Mouse (Mus musculus) 3T3-L1 (cell line): ENCODE results near the gene Man1c1.

Source experiments
- DNase-seq: peaks from one replicate; pipeline ENCODE4 v3.0.0-alpha.2; 2015; ENCODE audit warnings: low read depth, low spot score

Man1c1 gene

DNA sequence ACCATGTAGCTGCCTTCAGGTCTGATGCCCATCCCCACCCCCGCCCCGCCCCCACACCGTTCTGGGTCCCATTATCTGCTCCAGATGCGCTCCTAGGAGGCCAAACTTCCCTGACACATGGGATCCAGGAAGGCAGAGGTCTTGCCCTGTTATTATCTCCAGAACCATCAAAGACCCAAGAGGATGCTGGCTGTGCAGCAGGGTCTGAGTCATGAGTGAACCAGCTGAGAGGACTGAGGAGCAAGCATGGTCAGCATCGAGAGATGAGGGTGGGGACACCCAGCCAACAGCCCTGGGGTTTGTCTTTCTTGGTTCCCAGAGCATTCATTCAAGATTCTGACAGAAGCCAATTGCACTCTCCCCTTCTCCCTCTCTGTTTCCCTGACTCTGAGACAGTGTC is 100.5 kb downstream of the Man1c1 start:
- peak; percentile 73 for DNase-seq

DNA sequence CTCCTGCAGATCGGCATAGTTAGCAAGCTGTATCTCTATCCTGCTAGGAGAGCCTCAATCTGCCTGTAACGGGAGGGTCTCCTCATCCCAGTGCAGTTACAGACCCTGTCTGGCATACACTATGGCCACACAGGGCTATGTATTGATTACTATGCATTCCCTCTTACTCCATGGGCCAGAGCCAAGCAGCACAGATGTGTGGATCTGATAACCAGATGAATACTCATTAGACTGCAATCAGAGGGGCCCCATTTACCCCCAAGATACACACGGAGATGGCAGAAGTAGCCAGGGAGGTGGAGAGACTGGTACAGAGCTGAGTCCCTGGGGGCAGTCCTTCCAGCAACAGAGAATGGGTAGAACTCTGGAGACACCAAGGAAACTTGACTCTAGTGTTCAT is 101.5 kb downstream of the Man1c1 start:
- no peak for DNase-seq

DNA sequence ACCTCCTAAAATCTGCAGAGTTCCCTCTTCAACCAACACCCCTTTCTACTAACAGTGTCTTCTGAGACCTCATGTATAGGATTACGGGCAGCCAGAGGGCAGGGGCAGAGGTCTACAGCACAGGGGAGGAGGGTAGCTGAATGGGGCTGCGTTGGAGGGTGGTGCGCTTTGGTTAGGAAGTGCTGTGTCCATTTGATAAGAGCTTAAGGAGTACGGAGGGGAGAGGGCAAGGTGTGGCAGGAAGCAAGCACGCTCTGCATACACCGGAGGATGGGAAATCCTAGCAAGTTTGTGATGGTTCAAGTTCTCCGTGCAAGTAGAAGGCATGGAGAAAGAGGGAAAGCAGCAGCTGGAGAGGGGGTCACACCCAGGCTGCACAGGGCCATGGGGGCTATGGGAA is 102.1 kb downstream of the Man1c1 start:
- DNase-seq, result no peak

DNA sequence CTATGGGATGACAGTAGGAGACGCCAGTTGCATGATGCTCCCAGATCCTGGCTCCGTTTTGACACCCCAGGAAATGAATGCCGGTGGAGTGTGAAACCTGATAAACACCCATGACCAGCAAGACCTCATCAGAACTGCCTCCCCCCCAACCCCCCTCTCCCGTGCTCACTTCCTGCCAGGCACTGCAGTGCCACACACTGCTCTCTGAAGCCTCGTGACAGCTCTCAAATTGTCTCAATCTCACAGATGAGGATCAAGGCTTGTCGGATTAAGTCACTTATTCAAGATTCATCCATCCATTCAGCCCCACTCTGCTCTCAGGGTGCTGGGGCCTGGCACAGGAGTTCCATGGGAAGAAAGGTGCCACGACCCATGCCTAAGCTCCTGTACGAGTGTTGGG is 102.7 kb downstream of the Man1c1 start:
- DNase-seq, result no peak

DNA sequence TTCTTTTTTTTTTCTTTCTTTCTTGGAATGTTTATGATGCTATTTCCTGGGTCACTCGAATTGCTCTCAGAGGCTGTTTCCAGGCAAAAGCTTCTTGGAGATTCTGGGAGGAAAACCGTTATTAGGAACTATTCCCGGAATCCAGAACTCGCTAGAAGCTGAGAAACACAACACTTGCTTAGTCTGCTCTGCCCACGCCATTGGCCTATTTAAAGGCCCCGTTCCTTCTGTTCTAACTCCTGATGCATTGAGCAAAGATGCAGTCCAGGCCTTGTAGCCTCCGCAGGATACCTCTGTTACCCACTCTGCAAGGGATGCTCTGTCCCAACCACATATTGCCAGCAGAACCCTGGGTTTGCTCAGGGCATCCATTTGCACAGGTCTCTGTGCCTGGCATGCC is 103.3 kb downstream of the Man1c1 start:
- DNase-seq, result no peak

DNA sequence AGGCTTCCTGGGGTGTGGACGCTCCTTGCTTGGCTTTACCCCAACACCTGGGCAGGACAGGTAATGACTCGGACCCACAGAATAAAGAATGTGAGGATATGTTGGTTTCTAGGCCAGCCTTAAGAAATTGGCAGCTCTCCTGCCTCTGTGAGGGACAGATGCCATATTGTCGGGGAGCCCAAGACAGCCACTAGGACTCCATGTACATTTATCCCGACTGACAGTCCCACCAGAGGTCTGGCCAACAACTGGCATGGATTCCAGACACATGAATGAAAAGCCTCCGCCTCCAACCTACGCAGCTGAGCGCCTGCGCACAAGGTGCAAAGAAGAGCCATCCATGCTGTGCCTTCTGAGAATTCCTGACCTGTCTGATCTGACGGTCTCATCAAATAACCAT is 104.0 kb downstream of the Man1c1 start:
- DNase-seq, result no peak

DNA sequence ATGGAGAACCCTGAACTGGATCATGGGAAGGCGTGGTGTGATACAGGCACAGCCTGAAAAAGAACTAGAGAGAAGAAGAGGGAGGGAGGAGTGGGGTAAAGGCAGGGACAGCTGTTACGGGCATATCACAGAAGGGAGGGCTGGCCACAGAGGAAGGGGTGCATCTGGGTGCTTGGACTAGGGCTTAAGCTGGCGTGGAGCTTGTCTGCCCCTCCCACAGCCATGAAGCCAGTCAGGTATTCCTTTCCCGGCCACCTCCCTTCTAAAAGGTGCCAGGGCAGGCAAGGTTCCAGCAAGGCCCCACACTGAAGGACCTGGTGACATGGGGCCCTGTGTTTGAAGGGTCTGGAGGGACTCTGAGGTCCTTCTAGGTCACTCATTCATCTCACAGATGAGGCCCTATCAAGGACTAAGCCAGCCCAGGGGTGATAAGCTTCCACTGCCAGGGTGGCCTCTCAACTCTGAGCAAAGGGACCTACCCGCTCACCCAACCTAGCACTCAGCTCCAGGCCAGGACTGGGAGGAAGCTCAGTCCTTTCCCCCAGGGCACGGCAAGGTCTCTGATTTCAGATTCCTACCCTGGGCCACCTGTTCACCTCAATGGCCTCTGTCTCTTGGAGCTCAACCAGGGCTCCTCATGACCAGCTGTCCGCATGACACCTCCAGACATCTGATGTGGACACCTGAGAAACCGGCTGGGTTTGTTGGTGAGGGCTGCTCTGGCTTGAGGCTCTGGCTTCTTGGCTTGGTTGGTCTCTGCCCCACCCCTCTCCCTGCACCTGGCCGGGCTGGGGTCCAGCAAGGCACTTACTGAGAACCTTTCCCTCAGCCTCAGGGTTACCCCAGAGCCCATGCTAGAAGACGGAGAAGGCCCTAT is 107.0 kb downstream of the Man1c1 start:
- no peak for DNase-seq

DNA sequence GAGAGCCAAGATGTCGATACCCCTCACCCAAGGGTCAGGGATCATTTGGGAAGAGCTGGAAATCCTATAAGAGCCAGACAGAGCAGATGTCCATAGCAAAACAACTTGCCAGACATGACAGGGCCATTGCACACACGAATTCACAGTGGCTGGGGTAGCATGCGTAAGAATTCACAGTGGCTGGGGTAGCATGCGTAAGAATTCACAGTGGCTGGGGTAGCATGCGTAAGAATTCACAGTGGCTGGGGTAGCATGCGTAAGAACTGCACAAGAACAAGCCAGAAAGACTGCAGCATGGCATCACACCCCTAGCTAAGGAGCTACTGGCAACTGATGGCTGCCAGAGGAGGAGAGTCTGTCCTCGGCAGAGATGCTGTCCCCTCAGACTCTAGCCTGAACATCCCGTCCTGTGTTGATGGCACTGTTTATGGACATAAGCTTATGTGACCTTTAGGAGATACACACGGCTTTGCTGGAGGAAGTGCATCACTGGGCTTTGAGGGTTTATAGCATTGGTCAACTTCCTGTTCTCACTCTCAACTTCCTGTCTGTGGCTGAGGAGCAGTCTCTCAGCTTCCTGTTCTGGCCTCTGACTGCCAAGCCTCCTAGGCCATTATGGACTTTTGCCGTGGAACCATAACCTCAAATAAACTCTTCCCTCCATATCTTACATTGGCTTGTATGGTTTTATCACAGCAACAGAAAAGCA is 109.2 kb downstream of the Man1c1 start:
- DNase-seq, result no peak

DNA sequence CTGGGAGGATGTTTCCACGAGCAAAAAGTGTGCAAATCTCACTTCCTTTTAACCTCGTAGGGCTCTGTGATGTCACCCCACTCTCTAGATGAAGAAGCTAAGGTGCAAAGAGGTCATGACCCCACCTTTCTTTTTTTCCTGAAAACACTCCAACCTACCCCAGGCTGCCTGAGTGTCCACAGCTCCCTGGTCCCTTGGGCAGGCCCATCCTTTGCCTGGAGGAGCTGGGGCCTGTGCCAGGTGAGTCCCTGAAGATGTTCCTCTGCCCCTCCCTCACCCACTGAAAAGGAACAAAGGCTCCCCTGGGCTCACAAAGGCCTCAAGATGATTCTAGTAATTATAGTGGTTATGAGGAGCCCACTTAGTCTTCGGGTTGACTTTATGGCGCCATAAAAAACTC is 111.6 kb downstream of the Man1c1 start:
- DNase-seq, result no peak

DNA sequence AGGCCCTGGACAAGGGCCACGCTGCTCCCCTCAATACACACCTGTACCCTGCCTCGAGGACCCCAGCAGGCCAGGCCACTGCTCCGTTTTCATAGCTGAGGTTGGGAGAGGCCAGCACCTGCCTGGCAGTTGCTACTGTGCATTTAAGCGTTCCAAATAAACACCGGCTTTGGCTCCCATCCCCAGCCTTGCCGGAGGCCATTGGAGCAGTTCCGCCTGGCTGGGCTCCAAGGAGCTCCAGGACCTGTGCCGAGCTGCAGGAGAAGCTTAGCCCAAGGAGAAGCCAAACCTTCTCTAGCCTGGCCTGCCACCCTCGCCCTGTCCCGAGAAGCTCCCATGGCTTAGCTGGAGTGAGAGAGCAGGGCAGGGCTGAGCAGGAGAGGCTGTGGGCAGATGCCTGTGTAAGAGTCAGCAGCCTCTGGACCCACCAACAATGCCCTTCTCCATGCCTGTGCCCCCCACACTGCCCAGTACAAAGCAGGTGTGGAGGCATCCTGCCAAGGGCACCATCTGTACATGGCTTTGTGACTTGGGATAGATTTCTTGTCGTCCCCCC is 112.5 kb downstream of the Man1c1 start:
- no peak for DNase-seq

DNA sequence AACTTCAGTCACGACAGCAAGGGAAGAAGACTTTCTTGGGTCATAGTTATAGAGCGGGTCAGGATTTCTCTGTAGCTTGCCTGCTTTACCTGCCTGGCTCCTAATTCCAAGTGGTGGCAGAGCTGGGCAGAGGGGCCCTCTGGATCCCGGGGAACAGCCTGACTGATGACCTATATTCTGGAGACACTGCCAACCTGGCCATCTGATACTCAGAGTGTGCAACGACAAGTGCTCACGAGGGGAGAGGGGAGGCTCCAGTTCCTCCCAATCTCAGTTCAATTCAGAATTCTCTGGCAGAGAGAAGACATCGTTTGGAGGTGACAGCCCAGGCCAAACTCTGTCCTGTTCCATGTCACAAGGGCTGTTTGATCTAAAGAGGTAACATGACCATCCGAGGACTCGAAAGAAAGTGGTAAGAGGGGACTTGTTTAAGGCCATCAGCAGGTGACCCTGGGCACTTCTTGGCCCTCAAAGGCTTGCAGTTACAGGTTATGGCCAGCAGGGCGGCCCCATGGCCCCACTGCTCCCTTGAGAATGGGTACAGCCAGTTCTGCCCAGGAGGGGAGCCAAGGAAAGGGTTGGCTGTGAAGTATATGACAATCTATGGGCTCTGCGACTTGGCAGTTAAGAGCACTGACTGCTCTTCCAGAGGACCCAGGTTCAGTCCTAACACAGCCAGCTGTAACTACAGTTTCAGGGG is 113.7 kb downstream of the Man1c1 start:
- no peak for DNase-seq

DNA sequence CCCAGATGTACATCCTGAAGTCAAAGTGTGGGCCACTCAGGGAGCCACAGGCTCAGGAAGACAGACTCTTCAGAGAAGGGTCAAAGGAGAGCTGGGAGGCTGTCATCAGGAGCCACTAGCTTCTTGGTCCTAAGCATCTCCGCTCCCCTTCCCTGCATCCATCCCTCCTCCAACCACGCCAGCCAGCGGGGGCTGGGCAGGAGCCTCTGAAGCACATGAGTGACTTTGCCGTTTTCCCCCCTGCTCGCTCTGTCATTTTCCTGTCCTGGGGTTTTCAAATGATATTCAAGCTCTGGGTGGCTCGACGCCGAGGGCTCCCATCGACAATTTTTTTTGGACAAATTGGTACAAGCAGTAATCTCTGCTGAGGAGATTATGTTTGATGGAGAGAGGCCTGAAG is 114.3 kb downstream of the Man1c1 start:
- no peak for DNase-seq

DNA sequence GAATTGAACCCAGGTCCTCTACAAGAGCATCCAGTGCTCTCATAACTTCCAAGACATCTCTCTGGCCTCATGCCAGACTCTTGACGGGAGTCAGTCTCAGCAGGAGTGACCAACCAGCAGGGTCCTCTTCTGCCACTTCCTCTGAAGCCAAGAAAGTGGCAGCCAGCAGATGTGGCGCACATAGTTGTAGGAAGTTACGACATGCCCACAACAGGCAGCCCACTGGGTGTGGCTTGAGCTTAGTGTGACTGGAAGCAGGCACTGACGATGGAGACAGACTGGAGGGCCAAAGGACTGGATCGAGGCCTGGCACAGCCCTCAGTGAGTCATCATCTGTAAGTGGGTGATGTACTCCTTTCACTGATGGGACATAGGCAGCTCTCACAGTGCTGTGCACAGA is 115.1 kb downstream of the Man1c1 start:
- DNase-seq, result peak; percentile 89

DNA sequence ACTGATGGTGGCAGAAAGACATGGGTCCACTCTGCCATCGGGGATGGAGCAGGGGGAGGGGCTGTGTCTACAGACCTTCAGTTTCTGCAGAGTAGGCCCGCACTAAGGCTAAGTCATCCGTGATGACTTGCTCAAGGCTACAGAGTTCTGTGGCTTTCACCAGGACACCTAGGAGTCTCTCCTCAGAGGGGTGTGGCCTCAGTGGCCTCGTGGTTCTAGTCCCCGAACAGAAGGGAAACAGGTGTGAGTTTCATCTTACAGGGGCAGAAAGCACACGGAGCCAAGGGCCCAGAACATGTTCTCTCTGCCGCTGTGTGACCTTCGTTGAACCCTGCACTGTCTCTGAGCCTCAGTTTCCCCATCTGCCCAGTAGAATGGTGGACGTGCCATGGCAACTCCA is 115.8 kb downstream of the Man1c1 start:
- no peak for DNase-seq

DNA sequence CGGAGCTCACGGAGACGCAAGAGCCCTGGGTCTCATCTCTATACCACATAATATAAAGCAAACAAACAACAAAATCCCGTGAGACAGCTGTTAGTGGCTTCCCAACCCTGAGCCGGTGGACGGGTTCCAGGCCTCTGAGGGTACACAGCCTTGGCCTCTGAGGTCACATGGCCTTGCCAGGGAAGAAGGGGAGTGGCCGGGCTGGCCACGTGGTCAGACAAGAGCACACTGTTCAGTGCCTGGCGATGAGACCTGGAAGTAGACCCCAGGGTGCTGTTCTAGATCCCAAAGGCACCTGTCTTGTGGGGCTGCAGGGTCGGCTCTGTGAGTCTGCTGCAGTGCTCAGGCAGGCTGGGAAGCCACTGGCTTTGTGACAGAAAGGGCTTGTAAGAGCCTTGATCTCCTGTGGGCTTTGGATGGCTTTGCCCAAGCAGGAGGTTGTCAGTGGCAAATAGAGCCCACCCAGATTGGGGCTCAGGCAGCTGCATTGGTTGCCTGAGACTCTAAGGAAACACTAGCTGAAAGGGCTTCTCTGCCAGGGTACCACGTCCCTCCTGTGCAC is 116.4 kb downstream of the Man1c1 start:
- DNase-seq, result no peak

DNA sequence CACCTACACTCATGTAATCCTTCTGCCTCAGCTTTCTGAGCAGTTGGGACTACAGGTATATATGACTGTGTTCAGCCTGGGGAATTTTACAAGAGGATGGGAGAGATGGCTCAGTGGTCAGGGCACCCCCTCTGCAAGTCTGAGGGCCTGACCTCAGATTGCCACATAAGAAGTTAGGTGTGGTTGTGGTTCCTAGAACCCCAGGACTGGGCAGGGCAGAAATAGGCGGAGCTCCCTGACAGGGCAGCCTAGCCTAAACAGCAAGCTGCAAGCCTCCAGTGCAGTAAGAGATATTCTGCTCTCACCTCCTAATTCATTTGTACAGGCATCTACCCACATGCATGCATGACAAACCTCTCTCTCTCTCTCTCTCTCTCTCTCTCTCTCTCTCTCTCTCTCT is 117.5 kb downstream of the Man1c1 start:
- DNase-seq, result no peak

DNA sequence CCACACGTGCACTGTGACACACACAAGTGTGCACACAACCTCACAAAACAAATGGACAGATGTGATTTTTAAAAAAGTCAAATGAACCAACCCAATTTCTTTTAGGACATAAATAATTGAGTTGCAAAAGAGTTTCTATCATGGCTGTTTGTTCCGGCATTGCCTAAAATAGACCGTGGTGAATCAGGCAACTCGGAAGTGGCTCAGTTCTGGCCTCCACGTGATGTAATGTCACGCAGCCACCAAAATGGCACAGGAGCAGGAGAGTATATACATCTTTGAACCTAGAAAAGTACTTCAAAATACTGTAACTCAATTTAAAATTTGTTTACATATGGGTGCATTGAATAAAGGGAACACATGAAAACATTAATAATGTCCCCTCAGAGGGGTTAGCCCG is 118.0 kb downstream of the Man1c1 start:
- DNase-seq, result no peak

DNA sequence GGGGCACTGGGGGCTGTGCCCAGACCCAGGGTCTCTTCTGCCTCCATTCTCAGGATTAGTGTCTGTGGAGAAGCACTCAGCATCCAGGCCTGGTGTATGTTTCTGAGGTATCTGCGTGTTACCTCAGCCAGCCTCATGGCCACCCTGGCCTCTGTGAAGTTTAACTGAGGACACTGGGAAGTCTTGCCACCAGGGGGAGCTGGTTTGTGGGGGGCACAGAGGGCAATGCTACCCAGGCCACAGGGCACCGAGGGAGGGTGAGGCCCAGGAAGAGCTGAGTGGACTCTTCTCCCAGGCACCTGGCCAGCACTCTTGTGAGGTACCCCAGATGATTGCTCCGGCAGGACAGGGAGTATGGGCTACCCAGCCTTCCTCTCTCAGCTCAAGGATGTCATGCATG is 120.6 kb downstream of the Man1c1 start:
- no peak for DNase-seq

DNA sequence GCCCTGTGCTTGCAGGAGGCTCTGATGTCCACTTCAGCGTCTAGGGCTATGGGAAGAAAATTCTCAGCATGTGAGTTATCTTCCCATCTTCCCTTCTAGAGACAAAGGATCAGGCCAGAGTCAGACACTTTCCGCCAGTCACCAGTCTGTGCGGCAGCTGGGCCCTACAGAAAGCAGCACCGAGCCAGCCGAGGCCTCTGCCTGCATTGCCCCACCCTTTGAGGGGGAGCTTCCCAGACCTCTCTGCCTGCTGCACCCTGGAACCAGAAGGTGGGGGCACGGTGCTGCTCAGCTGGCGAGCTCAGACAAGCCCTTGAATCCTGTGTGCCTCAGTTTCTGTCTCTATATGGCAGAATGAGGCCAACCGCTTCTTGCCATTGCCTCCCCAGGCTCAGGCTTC is 122.7 kb downstream of the Man1c1 start:
- no peak for DNase-seq

DNA sequence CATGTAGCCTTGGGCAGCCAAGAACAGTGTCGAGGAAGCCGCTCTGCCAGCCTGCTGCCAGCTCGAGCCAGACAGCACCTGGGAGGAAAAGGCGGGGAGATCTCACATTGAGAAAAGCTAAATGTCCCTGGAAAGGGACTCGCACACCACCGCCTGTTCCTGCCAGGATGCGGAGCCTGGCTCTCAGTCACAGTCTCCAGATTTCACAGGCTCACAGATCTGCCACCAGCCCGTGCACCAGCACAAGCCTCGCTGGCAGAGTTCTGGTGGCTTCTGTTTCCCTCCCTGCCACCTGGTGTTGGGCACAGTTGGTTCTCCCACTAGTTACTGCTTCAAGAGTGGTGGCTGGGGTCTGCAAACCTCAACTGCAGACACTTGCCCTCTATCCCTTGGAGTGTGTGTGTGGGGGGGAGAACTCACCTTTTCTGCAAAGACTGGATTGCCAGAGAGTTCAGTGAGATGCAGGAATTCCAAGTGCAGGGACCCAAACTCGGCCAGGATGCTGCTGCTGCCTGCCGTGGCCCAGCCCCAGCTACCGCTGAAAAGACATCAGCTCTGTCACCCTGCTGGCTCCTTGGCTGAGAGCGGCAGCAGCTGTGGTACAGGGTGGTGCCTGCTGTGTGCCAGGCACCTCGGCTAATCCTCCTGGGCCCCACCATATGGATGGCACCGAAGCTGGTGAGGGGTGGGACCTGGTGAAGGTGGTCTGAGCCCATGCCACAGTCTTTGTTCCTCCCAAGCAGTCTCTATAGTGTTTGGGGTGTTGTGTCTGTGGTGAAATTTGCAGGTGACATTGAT is 123.5 kb downstream of the Man1c1 start:
- DNase-seq, result no peak

DNA sequence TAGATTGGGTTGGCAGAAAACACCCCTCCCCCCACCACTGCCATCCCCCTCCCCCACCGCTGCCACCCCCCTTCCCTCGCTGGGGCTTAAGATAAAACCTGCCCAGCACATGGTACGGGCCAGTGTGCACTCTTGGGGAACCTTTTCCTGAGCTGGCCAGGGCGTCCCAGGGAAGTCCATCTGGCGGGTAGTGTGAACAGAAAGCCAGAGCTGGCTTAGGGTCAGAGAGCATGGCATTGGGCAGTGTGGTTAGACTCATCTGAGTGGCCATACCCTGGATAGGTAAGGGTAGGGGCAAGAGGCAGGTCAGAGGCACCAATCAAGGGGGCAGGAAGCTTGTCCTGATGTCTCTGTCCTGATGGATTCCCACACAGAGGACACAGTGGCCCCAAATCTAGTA is 124.5 kb downstream of the Man1c1 start:
- no peak for DNase-seq
